Mouse (Mus musculus) granulocyte monocyte progenitor cell, adult 5-6 weeks (primary cell): ENCODE measurements around the gene Dnajb14. TPM values are rescaled to one million over a fixed set of nuclear protein-coding genes. Genes with fewer than 3 reads are reported as not detected.
"Not testable (repeated sequence)": the region's sequence is repeated elsewhere in the genome, so short reads cannot be mapped to it uniquely, and the experiment has no call there.

Experiments
- ATAC-seq: replicated peaks from 2 replicates; pipeline ENCODE4 v1.8.0; 2016; ENCODE audit warnings: mild to moderate bottlenecking, moderate TSS enrichment, inconsistent platforms; ENCODE audit not compliant: poor library complexity, severe bottlenecking
- total RNA-seq, 2 experiments: library from RNA; stranded (forward) in 1 of 2; stranded (reverse) in 1 of 2; fragments of 200-712, 200-1000 nt in 1 of 2; fragments of >200 nt in 1 of 2; fragmentation: Nextera tagmentation in 1 of 2; gene quantifications; 2 replicates each; pipeline ENCODE4 v1.2.3; 2014 to 2017

Dnajb14 gene
- total RNA-seq, 2 experiments from 2014 or later, result 6.2 to 7.1 TPM

DNA sequence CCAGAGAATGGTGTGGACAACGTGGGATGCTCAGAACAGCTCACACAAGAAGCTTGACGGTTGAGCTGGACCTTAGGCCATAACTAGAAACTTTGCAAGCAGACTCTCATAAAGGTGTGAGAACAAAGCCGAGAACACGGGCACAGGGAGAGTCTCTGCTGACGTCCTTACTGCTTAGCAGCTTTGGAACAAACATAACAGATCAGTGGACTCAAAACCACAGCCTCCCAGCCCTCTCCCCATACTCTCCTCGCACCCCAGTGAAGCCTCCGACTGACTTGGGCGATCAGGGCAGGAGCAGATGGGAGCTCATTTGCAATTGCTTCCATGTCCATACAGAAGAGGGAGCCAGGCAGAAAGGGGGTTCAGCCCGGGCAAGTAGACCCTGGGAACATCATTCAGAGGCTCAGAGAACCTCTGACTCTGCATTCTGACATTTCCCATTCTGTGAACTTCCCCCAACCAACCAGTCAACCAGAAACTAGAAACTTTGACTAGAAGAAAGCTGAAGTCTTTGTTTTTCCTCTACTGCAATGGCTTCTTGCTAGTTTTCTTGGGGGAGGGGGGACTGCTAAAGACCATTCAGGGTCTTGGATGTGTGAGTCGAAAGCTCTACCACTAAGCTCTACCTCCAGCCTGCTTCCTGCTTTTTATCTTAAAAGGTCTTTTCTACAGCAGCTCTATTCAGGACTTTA lies 82.9 kb downstream of the Dnajb14 start:
- ATAC-seq, result no peak

DNA sequence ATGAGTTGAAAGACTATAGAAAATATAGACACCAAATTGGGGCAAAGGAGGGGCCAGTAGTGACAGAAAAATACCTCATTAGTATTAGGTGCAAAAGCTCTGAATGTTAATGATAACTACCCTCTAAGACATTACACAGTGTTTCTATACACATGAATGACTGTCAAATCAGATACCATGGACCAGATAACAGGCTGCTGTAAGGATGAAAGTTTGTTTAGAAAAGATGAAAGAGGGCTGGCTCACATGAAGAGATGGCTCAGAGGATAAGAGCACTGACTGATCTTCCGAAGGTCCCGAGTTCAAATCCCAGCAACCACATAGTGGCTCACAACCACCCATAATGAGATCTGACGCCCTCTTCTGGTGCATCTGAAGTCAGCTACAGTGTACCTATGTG lies 83.8 kb downstream of the Dnajb14 start:
- ATAC-seq, result not testable (repeated sequence)

DNA sequence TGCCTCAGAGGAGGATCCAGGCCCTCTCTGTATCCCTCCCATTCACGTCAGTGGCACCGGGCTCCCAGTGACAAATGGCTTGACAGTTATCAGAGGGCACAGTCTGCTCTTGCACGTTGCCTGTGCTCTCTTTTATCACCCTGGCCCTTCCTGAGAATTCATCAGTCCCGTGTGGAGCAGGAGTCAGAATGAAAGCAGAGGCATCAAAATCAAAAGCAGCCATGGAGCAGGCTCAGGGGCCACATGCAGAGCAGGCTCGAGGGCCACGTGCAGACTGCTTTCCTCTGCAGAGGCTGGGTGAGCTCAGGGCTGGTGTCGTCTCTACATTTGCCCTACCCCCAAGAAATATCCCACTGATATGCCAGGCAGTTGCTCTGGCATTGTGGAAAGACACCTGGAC lies 84.3 kb downstream of the Dnajb14 start:
- no peak for ATAC-seq

DNA sequence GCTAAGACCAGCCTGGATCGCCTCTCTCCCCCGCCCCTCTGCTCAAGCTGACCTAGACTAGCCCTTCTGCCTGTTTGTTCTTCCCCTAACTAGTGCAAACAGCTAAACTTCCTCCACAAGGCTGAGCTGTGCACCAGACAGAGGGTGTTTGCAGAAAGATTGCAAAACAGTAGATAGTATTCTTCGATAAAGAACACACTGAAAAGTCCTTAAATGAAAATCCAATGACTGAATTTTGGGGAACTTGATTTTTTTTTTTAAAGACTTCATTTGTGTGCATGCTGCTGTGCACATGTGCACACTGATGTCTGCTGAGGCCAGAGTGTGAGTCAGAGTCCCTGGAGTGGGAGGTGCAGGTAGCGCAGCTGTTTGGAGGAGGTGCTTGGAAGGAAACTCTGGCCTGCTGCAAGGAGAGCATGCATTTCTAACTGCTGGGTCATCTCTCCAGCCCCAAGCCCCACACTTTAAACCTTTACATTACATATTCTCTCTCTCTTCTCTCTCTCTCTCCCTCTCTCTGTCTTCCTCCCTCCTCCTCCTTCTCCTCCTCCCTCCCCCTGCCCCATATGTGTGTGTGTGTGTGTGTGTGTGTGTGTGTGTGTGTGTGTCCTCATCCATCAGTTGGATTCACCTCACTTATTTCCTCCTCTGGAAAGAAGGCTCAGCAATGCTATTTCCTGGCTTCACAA lies 84.9 kb downstream of the Dnajb14 start:
- peak; percentile 62 for ATAC-seq

DNA sequence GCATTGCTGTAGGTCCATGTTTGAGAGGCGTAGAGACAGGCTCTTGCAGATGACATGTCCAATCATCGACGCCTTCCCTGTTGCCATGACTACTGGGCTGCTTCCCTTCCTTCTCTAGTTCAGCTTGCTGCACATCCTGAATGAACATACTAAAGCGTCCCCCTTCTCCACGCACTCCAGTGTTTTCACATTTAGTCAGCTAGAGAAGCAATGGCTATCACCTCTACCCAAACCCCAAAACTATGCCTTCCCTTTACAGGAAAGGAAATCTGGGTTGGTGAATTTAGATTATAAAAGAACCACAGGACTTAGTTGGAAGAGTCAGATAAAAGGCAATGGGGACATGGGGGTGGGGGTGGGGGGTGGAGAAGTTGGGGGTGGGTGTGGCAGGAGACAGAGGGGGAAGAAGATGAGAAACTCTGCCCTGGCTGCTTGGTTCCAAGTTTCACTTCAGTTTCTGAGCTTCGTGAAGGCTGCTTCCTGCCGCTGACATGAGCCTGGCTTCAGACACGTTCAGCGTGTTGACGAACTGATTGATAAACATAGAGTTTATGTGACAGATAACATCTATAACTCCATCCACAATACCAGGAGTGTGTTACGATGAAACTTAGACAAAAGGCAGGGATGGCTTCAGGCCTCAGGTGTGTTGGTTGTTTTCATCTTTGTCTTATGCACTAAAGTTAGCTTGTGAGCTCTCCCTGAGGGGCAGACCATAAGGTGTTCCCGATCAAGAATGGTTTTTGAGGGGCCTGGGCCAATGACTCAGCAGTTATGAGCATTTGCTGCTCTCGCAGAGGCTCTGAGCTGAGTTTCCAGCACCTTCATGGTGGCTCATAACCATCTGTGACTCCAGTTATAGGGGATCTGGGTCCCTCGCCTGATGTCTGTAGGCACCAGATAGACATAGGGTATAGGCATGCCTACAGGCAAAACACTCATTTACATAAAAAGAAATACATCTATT lies 85.7 kb downstream of the Dnajb14 start:
- ATAC-seq, result peak; percentile 39

DNA sequence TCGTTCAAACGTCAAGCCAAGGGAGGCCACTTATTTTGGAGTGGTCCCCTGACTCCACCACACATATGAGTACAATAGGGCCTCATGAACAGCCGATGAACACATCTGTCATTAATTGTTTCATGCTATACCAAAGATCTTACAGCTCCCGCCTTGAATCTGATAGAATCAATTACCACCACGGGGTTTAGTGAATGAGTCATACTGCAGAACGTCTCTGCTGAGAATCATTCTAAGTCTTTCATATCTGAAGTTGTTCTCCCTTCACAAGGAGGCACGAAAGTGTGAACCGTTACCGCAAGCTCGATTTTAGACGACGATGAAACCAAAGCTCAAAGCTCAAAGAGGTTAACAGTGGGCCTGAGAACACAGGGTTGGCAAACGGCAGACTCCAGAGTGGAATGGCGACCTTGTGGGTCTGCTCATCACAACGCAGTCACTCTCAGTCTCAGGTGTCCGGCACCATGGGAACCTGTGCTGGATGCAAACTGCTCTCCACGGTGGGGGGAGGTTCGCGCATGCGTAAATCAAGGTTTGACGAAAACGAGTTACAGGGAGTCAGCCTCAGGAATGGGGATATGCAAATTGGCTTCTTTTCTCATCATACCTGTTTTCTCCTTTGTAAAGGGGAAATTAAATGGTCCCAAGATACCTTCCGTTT lies 86.9 kb downstream of the Dnajb14 start:
- no peak for ATAC-seq

DNA sequence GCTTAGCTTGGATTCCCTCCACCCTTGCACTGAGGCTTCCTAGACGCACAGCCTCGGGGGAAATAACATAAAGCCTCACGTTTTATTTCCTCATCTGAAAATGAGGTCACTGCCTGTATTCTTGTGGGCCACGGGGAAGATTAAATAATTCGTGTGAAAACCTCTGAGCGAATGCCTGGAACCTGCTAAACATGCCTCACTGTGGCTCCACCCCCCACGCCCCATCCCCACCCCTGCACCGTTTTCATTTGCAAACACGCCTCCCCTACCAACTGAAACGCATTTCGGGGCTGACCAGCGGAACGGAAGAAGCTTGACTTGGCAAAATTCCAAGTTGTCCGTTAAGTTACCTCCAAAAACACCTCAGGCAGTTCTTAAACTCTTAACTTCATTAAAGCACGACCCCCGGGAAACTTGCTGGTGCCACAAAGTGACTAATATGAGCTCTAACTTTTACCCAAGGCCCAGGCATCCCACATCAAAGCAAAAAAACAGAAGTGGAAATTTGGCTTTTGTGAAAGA lies 88.1 kb downstream of the Dnajb14 start:
- ATAC-seq, result peak; percentile 6

DNA sequence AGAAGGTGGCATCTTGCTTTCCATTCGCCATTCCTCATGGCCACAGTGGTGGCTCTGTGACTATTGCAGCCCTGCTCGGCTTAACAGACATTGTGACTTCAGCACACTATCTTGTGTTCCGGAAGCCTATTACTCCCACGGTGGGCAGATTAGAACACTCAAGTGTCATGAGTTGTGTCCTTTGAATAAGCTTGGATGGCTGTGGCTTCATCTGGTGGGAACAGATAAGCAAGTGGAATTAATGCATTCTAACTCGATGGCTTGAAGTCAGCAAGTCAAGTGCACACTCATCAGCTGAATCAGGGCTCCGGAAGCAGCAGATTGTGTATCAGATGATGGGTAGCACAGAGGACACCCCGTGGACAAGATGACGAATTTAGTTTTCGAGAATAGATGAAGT lies 90.4 kb downstream of the Dnajb14 start:
- ATAC-seq, result peak; percentile 24

DNA sequence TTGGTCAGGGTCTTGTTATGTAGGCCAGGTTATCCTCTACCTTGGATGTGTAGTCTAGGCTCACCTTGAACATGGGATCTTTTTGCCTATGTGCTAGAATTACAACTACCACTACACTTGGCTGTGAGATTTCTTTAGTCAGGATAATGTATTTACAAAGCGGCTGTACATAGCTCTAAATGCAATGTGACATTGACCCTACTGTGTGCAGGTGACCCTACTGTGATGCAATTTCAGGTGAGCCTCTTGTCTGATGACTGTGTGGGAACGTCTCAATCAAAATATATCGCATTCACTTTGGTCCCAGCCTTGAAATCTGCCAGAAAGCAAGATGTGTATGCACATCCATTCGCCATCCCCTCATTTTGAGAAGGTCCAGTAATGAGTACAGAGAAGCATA lies 90.9 kb downstream of the Dnajb14 start:
- ATAC-seq, result no peak

DNA sequence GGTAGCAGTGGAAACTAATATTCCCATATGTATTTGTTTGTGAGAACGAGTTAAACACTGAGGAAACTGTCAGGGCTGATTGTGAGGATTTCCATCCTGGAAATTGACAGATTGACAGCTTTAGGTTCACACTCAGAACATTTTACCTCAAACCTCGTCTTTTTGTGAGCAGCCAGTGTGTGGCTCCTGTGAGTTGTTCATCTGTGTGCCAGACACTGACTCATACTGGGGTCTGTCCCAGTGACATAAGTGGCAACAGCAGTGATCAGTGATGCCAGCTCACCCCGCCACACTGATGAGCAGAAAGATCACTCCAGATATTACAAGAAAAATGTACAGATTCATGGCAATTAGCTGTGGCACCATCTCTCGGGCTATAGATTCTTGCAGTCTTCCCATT lies 92.0 kb downstream of the Dnajb14 start:
- ATAC-seq, result no peak

DNA sequence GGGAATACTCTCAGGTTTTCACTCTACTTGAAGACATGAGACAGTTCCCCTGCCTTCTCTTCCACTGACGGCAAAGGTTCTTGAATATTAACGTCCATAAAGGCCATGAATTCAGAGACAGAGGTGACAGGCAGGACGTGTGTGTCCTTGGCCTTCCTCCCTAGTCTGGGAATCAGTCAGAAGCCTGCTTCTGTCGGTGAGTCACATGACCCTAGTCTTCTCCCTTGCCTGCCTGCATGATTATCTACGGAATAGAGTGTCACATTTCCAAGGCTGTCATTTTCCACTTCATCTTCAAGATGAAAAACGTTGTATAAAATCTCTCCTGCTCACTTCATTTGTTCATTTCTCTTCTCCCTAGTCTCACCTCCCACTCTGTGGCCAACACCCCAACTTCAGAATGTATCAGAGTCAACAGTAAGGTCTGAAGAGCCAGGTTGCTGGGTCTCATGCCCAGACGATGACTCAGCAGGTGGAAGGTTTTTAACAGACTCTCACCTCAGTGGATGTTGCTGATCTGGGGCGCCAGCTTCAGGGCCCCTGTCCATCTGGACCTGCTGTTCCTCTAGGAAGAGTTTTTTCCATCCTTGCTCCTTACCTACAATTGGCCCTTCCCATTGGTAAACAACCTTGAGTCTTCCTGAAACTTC lies 94.4 kb downstream of the Dnajb14 start:
- no peak for ATAC-seq

DNA sequence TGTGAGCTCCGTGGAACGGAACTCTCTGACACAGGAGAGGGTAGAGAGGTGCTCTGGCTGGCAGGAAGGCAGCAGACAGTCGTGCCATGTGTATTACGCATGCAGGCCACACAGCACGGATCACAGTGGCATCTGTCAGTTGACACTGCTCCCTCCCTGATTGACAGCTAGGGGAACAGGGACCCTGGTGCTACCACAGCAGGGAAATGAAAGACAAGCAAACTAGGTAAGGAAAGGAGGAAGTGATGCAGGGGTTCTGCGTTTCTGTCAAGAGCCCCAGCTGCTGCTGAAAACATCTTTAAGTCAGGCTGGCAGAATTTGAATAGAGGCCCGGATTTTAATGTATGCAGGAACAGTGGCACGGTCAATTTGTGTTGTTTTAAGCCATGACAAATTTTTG lies 96.0 kb downstream of the Dnajb14 start:
- peak; percentile 96 for ATAC-seq

DNA sequence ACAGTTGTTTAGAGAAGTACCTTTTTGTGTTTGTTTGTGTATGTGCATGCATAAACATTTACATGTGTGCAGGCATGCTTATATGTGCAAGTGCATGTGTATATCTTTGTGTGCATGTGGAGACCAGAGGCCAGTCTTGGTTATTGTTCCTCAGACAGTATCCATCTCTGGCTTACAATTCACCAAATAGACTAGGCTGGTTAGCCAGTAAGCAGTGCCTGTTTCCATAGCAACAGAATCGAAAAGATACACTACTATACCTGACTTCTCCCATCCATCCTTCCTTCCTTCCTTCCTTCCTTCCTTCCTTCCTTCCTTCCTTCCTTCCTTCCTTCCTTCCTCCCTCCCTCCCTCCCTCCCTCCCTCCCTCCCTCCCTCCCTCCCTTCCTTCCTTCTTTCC lies 96.5 kb downstream of the Dnajb14 start:
- not testable (repeated sequence) for ATAC-seq

Other genes with a start within 250 kb of the Dnajb14 start
- not detected in 2 replicates for gene Ddit4l, start 246.1 kb upstream of the Dnajb14 start, total RNA-seq (2014; fragmentation: Nextera tagmentation)
- not detected in 2 replicates for gene Ddit4l, start 246.1 kb upstream of the Dnajb14 start, total RNA-seq (2017)
- not detected in 2 replicates for gene Gm21962, start 196.2 kb upstream of the Dnajb14 start, total RNA-seq (2014; fragmentation: Nextera tagmentation)
- 0.13 TPM in 1 of 2 replicates, not detected in the other for gene Gm21962, start 196.2 kb upstream of the Dnajb14 start, total RNA-seq (2017)
- gene H2afz, start 3.2 kb upstream of the Dnajb14 start, total RNA-seq (2014; fragmentation: Nextera tagmentation), result 1,151 and 1,351 TPM in 2 replicates
- gene H2afz, start 3.2 kb upstream of the Dnajb14 start, total RNA-seq (2017), result 1,517 and 1,875 TPM in 2 replicates
- 62.4 and 76.7 TPM in 2 replicates for gene Lamtor3, start 50.8 kb downstream of the Dnajb14 start, total RNA-seq (2014; fragmentation: Nextera tagmentation)
- gene Lamtor3, start 50.8 kb downstream of the Dnajb14 start, total RNA-seq (2017), result 69.4 and 87.9 TPM in 2 replicates
- 116 and 120 TPM in 2 replicates for gene Dapp1, start 113.9 kb downstream of the Dnajb14 start, total RNA-seq (2014; fragmentation: Nextera tagmentation)
- 125 and 126 TPM in 2 replicates for gene Dapp1, start 113.9 kb downstream of the Dnajb14 start, total RNA-seq (2017)
- gene 1110002E22Rik, start 197.4 kb downstream of the Dnajb14 start, total RNA-seq (2014; fragmentation: Nextera tagmentation), result not detected in 2 replicates
- not detected in 2 replicates for gene 1110002E22Rik, start 197.4 kb downstream of the Dnajb14 start, total RNA-seq (2017)
- gene Gm5105, start 199.7 kb downstream of the Dnajb14 start, total RNA-seq (2014; fragmentation: Nextera tagmentation), result not detected in 2 replicates
- gene Gm5105, start 199.7 kb downstream of the Dnajb14 start, total RNA-seq (2017), result not detected in 2 replicates